Mouse (Mus musculus) liver, adult 2 months (tissue): Measurements from ENCODE around the gene Kiss1r.

ENCODE experiments used
- CTCF ChIP-seq: fragments of 200-500 bp; IDR thresholded peaks from 2 replicates; pipeline ENCODE4 v1.5.1; 2011; ENCODE audit warnings: low read depth, low read length, control low read depth
- POLR2A ChIP-seq: fragments of 200-500 bp; IDR thresholded peaks from 2 replicates; pipeline ENCODE4 v1.6.1; 2011; ENCODE audit warnings: low read length, control low read depth; ENCODE audit not compliant: insufficient read depth; ENCODE audit errors: extremely low read depth

DNA sequence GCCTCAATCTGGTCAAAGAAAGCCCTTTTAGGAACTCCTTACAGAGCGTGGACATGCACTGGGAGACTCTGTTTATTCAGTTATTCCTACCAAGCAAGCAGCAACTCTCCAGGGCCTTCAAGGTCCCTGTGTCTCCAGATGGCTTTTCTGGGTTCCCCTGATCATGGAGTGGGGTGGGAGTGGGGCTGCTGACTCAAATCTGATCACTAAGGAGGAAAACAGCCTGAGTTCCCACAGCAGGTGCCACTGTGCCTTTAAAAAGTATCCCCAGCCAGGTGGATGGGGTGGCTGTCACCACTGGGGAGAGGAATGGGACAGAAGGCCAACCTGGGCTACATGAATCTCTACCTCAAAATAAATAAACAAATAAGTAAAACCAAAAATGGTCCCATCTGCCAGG is 26.2 kb downstream of the Kiss1r start:
- no peak for TF ChIP-seq CTCF
- no peak for TF ChIP-seq POLR2A
